Mouse (Mus musculus) midbrain, embryonic 12.5 days (tissue): ENCODE results near the gene Ctnna3. TPM values are rescaled to one million over a fixed set of nuclear protein-coding genes. Genes with fewer than 3 reads are reported as not detected.

Source experiments
- ATAC-seq: fragments of 200-750 bp; cut with Nextera tagmentation; 2 replicates; pipeline ENCODE4 v1.8.0; 2017; ENCODE audit warnings: low read depth, moderate TSS enrichment, moderate library complexity; ENCODE audit not compliant: low FRiP score
- H3K27ac ChIP-seq: fragments of 300-500 bp; sonication (generic); replicated peaks from 2 replicates; pipeline ENCODE4 v1.5.1; 2016; ENCODE audit warnings: mild to moderate bottlenecking
- H3K27me3 ChIP-seq: fragments of 300-500 bp; sonication (generic); 2 replicates; pipeline ENCODE4 v1.6.1; 2016; ENCODE audit warnings: mild to moderate bottlenecking
- H3K36me3 ChIP-seq: fragments of 300-500 bp; sonication (generic); 2 replicates; pipeline ENCODE4 v1.6.1; 2016
- H3K4me1 ChIP-seq: fragments of 300-500 bp; sonication (generic); 2 replicates; pipeline ENCODE4 v1.6.1; 2016
- H3K4me2 ChIP-seq: fragments of 300-500 bp; sonication (generic); replicated peaks from 2 replicates; pipeline ENCODE4 v1.6.1; 2016; ENCODE audit warnings: mild to moderate bottlenecking, moderate library complexity
- H3K4me3 ChIP-seq: fragments of 300-500 bp; sonication (generic); 2 replicates; pipeline ENCODE4 v1.5.1; 2016; ENCODE audit warnings: mild to moderate bottlenecking
- H3K9ac ChIP-seq: fragments of 300-500 bp; sonication (generic); replicated peaks from 2 replicates; pipeline ENCODE4 v1.6.1; 2016; ENCODE audit warnings: mild to moderate bottlenecking, moderate library complexity
- H3K9me3 ChIP-seq: fragments of 300-500 bp; sonication (generic); 2 replicates; pipeline ENCODE4 v1.6.1; 2016; ENCODE audit warnings: mild to moderate bottlenecking
- WGBS: fragments of 180-500 bp; shearing (Covaris S2); methylation state at CpG from one replicate; pipeline ENCODE4 v1.1.7; 2016; 5-methylcytosine and 5-hydroxymethylcytosine counted together
- polyA plus RNA-seq: library from polyadenylated mRNA; unstranded; fragments of >200 nt; fragmentation: Nextera tagmentation; extraction: Ambion mirVana; gene quantifications from 2 replicates; pipeline ENCODE4 v1.2.1, GENCODE M21; 2016

Gene Ctnna3
- polyA plus RNA-seq, 1 experiment from 2014 or later, result not detected

GRCm38 (mm10) chr10:64049946-64050345, 620.0 kb downstream of the Ctnna3 start:
- no peak overlapping the region for H3K27ac ChIP-seq
- no peak overlapping the region for H3K4me3 ChIP-seq
- no peaks in the 10 kb centered on the region for H3K36me3 ChIP-seq
- no peak overlapping the region for H3K9ac ChIP-seq
- H3K9me3 ChIP-seq, result no peaks in the 10 kb centered on the region
- H3K4me1 ChIP-seq, result no peaks in the 10 kb centered on the region
- ATAC-seq, result no peak
- 82% methylated on average over 6 of the region's 6 CpGs for WGBS
- no peak overlapping the region for H3K4me2 ChIP-seq
- H3K27me3 ChIP-seq, result no peaks in the 10 kb centered on the region

- Histone ChIP-seq H3K4me2 (no peak overlapping the region), H3K9me3 (no peaks in the 10 kb centered on the region), H3K36me3 (no peaks in the 10 kb centered on the region), H3K27ac (no peak overlapping the region), H3K4me1 (no peaks in the 10 kb centered on the region), H3K9ac (no peak overlapping the region), H3K4me3 (no peak overlapping the region), H3K27me3 (no peaks in the 10 kb centered on the region)
- ATAC-seq, result no peak
- WGBS, result 89% methylated on average over 9 of the region's 9 CpGs
These were observed 633.8 kb downstream of the Ctnna3 start for GRCm38 (mm10) chr10:64063704-64064103.

- H3K4me3 ChIP-seq, result no peak overlapping the region
- no peaks in the 10 kb centered on the region for H3K9me3 ChIP-seq
- peaks cover 2% of the 10 kb centered on the region; the same call in 1 of the 2 replicates for H3K4me1 ChIP-seq
- H3K9ac ChIP-seq, result no peak overlapping the region
- no peak for ATAC-seq
- H3K27ac ChIP-seq, result no peak overlapping the region
- 36% methylated on average over 5 of the region's 5 CpGs for WGBS
- no peaks in the 10 kb centered on the region for H3K36me3 ChIP-seq
- no peaks in the 10 kb centered on the region for H3K27me3 ChIP-seq
- H3K4me2 ChIP-seq, result no peak overlapping the region
These were observed 646.0 kb downstream of the Ctnna3 start for GRCm38 (mm10) chr10:64075944-64076343.

- Histone ChIP-seq H3K27me3 (no peaks in the 10 kb centered on the region), H3K4me3 (no peak overlapping the region), H3K9ac (no peak overlapping the region), H3K9me3 (no peaks in the 10 kb centered on the region), H3K27ac (no peak overlapping the region), H3K36me3 (no peaks in the 10 kb centered on the region), H3K4me1 (peaks cover 2% of the 10 kb centered on the region; the same call in 1 of the 2 replicates), H3K4me2 (peak overlapping the region; percentile 11; the same call in 1 of the 2 replicates)
- 55% methylated on average over 10 of the region's 10 CpGs for WGBS
- ATAC-seq, result no peak
These were observed 646.6 kb downstream of the Ctnna3 start for GRCm38 (mm10) chr10:64076410-64077052.

- Histone ChIP-seq H3K4me2 (no peak overlapping the region), H3K27ac (no peak overlapping the region), H3K4me3 (no peak overlapping the region), H3K4me1 (peaks cover 20% of the 10 kb centered on the region), H3K27me3 (peaks cover 4% of the 10 kb centered on the region; the same call in 1 of the 2 replicates), H3K9ac (no peak overlapping the region), H3K36me3 (no peaks in the 10 kb centered on the region), H3K9me3 (no peaks in the 10 kb centered on the region)
- 87% methylated on average over 3 of the region's 3 CpGs for WGBS
- ATAC-seq, result no peak
These were observed 652.4 kb downstream of the Ctnna3 start for GRCm38 (mm10) chr10:64082345-64082744.

GRCm38 (mm10) chr10:64083813-64084212, 653.9 kb downstream of the Ctnna3 start:
- Histone ChIP-seq H3K9ac (no peak overlapping the region), H3K36me3 (no peaks in the 10 kb centered on the region), H3K27ac (no peak overlapping the region), H3K4me1 (peaks cover 29% of the 10 kb centered on the region), H3K4me2 (no peak overlapping the region), H3K9me3 (no peaks in the 10 kb centered on the region), H3K27me3 (peaks cover 13% of the 10 kb centered on the region), H3K4me3 (no peak overlapping the region)
- 64% methylated on average over 11 of the region's 11 CpGs for WGBS
- ATAC-seq, result no peak

GRCm38 (mm10) chr10:64084465-64084864, 654.6 kb downstream of the Ctnna3 start:
- H3K4me1 ChIP-seq, result peaks cover 32% of the 10 kb centered on the region
- ATAC-seq, result no peak
- H3K9me3 ChIP-seq, result no peaks in the 10 kb centered on the region
- no peaks in the 10 kb centered on the region for H3K36me3 ChIP-seq
- H3K27ac ChIP-seq, result no peak overlapping the region
- H3K4me3 ChIP-seq, result no peak overlapping the region
- WGBS, result 47% methylated on average over 4 of the region's 4 CpGs
- H3K4me2 ChIP-seq, result no peak overlapping the region
- H3K27me3 ChIP-seq, result peaks cover 17% of the 10 kb centered on the region
- H3K9ac ChIP-seq, result no peak overlapping the region

GRCm38 (mm10) chr10:64086183-64086566, 656.3 kb downstream of the Ctnna3 start:
- Histone ChIP-seq H3K4me1 (peaks cover 37% of the 10 kb centered on the region), H3K9me3 (no peaks in the 10 kb centered on the region), H3K4me3 (peak overlapping the region; percentile 47), H3K36me3 (no peaks in the 10 kb centered on the region), H3K4me2 (peak overlapping the region; percentile 76), H3K27me3 (peaks cover 20% of the 10 kb centered on the region), H3K27ac (no peak overlapping the region), H3K9ac (no peak overlapping the region)
- 61% methylated on average over 16 of the region's 16 CpGs for WGBS
- no peak for ATAC-seq

GRCm38 (mm10) chr10:64086567-64087391, 656.9 kb downstream of the Ctnna3 start:
- WGBS, result 3% methylated on average over 12 of the region's 12 CpGs
- Histone ChIP-seq H3K27ac (no peak overlapping the region), H3K36me3 (no peaks in the 10 kb centered on the region), H3K4me1 (peaks cover 37% of the 10 kb centered on the region), H3K9ac (peak overlapping the region; percentile 57), H3K4me3 (peak overlapping the region; percentile 47), H3K9me3 (no peaks in the 10 kb centered on the region), H3K4me2 (peak overlapping the region; percentile 76), H3K27me3 (peaks cover 22% of the 10 kb centered on the region)
- peak; percentile 28; the same call in 1 of the 2 replicates for ATAC-seq

GRCm38 (mm10) chr10:64087521-64087920, 657.6 kb downstream of the Ctnna3 start:
- no peak overlapping the region for H3K27ac ChIP-seq
- no peaks in the 10 kb centered on the region for H3K36me3 ChIP-seq
- peak overlapping the region; percentile 47 for H3K4me3 ChIP-seq
- H3K9me3 ChIP-seq, result no peaks in the 10 kb centered on the region
- under 1% methylated on average over 12 of the region's 12 CpGs for WGBS
- peak; percentile 42; the same call in 1 of the 2 replicates for ATAC-seq
- H3K4me2 ChIP-seq, result peak overlapping the region; percentile 76
- peak overlapping the region; percentile 57 for H3K9ac ChIP-seq
- H3K27me3 ChIP-seq, result peaks cover 22% of the 10 kb centered on the region
- H3K4me1 ChIP-seq, result peaks cover 37% of the 10 kb centered on the region

GRCm38 (mm10) chr10:64087936-64088773, 658.3 kb downstream of the Ctnna3 start:
- Histone ChIP-seq H3K4me1 (peaks cover 37% of the 10 kb centered on the region), H3K27ac (no peak overlapping the region), H3K4me2 (peak overlapping the region; percentile 76), H3K27me3 (peaks cover 22% of the 10 kb centered on the region), H3K4me3 (peak overlapping the region; percentile 47), H3K9ac (peak overlapping the region; percentile 57), H3K9me3 (no peaks in the 10 kb centered on the region), H3K36me3 (no peaks in the 10 kb centered on the region)
- ATAC-seq, result peak; percentile 20; the same call in 1 of the 2 replicates
- WGBS, result 4% methylated on average over 26 of the region's 26 CpGs
